Mouse (Mus musculus) adrenal gland, postnatal 14 days (tissue): ENCODE results near the gene Robo1. TPM values are rescaled to one million over a fixed set of nuclear protein-coding genes. Genes with fewer than 3 reads are reported as not detected.

ENCODE experiments used
- DNase-seq: peaks from one replicate; pipeline ENCODE4 v3.0.0; 2021; ENCODE audit warnings: mixed read lengths
- total RNA-seq: library from RNA; stranded (reverse); gene quantifications from 2 replicates; pipeline ENCODE4 v1.2.3, GENCODE M21; 2021

The Robo1 gene
- total RNA-seq, 1 experiment from 2014 or later: 101 TPM

GRCm38 (mm10) chr16:72603487-72604206 is 295.5 kb downstream of the Robo1 start:
- no peak for DNase-seq

DNA sequence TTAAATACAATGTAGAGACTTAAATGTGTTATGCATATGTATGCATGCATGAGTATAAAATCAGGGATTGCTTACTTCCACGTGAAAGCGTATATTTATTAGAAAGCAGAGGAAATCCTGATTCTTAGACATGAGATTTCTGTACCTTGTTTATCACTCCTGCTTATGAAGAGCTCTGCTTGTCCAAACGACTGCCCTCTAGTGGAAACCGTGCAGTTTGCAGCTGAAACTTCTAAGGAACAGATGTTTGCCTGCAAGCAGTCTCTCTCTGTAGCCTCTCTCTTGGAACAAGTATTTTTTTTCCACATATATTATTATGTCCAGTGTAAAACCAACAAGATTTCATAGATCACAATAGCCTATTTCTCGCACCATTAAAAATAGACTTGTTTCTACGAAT is 297.0 kb downstream of the Robo1 start:
- peak; percentile 72 for DNase-seq

DNA sequence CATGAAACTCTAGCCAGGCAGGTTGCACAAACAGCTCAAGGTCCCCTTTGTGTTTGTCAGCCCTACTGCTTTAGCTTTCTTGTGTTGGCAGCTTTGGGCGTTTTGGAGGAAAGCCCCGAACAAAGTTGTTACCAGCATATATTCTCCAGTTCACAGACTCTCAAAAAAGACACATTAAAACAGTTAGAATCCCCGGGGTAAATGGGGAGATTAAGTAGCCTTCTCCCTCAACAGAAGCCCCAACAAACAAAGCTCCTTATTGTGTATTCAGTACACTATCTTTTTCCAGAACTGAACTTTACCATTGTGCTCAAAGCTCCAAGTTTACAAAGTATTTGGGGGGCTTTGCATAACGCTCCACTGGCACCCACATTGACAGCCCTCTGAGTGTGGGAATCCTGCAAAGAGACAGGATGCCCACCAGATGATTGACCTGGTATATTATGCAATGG is 302.6 kb downstream of the Robo1 start:
- DNase-seq: peak; percentile 17

- no peak for DNase-seq
Observed at GRCm38 (mm10) chr16:72614898-72615297, 306.8 kb downstream of the Robo1 start.

- DNase-seq: no peak
Observed at GRCm38 (mm10) chr16:72615360-72615759, 307.3 kb downstream of the Robo1 start.

DNA sequence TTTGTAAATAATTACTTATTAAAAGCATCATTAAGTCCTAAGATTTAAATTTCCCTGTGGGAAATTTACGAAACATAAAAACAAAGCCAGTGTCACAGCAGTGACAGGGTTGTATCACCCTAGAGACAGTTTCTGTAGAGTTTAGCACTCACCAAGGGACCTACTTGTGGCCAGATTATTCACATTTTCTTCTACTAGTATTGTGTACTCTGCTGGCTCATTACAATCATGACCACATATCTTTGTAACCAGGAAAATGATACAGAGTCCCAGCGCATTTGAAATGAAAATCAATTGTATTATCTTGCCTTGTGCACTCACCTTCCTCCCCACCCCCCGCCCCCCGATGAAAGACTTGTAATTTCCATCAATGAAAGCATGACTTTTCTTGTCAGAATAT is 314.3 kb downstream of the Robo1 start:
- no peak for DNase-seq

DNA sequence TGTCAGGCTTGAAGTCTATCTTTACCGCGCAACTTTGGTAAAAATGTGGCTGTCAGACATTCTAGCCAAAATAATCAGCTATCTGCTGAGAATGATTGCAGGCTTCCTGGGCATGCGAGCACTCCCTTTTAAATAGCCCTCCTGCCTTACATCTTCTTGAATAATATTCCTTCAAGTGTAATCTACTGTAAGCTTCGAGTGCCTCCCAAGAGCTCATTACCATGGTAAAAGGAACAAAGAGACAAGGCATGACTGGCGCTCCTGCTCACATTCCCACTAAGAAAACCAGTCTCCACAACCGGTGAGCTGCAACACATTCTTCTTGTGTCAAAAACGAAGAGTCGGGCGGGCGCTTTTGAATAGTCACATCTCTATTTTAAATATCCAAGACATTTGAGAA is 314.8 kb downstream of the Robo1 start:
- no peak for DNase-seq

DNA sequence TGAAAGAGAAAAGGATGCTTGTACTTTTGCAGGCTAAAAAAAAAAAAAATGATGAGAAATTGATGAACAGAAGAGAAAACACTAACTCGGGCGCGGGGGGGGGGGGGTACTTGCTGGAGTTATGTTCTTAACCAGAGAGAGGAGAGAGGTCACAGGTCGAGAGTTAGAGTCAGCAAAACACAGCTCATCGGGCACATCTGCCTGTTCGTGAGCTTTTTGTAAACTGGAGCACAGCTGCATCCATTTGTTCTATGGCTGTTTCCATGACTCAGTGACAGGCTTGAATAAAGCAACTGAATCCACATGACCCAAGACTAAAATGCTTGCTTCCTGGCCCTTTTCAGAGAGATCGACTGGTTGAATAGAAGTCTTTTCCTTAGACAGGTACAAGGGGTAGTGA is 325.7 kb downstream of the Robo1 start:
- DNase-seq: no peak

GRCm38 (mm10) chr16:72639332-72639940 is 331.3 kb downstream of the Robo1 start:
- DNase-seq: no peak

DNA sequence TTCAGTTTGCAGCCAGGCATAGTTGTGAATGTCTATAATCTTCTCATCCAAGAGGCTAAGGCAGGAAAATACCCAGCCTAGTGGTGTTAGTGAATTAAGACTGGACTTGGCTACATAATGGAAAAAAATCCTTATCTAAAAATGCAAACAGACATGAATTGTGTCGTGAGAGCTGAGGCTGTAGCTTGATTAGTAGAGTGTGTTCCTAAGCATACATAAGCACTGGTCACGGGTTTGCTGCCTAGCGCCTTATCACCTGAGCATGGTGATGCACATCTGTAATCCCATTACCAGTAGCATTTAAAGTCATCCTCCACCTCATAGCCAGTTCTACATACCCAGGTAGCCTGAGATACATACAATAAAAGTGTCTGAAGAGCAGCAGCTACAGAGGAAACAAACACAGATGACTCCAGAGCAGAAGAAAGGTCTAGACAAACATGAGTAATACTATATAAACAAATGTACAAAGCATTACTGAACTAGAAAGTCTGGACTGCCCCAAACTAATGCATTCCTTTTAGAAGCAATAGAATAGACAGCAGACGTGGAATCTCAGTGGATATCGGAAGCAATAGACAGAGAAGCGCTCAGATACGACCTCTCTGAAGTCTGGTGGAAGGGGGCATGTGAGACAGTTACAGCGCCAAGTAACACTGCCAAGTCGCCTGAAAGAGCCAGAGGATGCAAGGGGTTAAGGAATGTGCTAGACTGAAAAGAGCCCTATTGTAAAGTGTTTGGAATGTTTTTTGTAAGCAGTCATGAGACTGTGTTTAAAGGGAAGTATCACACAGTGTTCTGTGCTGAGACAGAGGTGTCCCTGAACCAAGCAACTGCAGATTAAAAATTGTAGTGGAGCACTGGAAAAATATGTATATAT is 333.1 kb downstream of the Robo1 start:
- no peak for DNase-seq

DNA sequence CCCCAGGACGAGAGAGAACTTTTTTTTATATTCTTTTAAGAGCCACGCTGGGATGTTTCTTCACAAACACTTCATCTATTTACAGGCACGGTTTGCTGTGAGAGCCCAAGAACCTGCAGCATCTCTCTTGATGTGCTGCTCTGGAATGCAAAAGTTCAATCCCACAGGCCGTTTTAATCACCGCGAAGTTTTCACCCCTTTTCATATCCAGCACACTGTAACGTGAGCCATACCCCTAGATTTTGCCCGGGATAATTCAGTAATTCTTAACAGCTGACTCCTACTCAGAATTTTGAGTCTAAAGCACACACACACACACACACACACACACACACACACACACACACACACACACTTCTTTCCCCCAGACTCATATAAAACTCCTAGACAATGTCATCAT is 337.8 kb downstream of the Robo1 start:
- DNase-seq: no peak

- peak; percentile 71 for DNase-seq
Observed at GRCm38 (mm10) chr16:72649314-72649713, 341.2 kb downstream of the Robo1 start.

GRCm38 (mm10) chr16:72655411-72655810 is 347.3 kb downstream of the Robo1 start:
- DNase-seq: no peak

DNA sequence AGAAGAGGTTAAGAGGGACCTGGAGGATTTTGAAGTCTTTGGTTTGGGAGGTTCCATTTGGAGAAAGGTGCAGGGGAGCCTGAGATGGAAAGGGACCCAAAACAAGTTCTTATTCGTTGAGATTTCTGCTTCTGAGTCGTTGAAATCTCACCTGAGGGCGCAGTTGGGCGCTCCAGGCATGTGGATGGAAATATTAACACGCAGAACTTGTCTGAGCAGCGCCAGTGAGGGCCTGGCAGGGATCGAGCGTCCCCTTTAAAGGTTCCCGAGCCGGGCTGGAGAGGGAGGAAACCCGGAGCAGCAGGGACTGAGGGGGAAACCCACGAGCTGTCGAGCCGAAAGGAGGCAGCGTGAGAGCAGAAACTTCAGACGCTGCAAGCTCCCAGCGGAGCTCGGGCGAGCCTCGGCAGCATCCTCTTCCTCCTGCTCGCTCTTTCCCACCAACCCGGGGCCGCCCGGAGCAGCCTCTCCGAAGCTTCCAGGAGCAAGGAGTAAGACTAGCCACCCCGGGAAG is 354.8 kb downstream of the Robo1 start:
- DNase-seq: peak; percentile 84

DNA sequence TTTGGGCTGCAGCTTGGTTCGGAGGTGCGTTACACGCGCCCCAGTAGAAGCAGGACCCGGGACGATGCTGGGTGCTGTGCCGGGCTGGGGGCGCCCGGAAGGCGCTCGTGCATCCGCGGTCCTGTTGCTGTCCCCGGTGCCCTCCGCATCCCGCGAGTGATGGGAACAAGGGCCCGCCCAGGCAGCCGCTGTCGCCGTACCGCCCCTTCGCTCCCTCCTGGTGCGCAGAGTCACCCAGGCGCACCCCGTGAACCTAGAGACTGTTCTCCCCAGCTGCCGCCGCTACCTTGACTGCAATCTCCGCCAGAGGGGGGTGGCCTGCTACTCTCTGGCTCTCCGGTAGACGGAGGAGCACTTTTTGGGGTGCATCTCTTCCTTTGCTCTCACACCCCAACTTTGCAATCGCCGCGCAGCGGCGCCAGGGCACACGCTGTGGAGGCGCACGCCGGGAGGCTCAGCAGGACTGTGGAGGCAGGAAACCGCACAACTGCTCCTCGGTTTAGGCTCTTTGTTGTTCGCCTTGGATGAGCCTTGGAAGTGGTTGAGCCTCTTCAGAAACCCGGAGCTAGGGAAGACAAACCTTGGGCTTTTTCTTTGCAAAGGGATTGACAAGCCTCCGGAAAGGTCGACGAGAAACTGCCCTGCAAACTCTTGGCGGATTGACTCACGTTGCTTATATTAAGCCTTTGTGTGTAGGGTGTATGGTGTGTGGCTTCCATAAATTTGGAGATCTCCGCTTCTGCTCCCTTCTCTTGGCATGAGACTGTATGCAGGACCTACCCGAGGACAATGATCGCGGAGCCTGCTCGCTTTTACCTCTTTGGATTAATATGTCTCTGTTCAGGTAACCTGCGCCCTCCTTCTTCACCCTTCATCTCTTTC is 355.5 kb downstream of the Robo1 start:
- DNase-seq: peak; percentile 84

- DNase-seq: peak; percentile 68
Observed at GRCm38 (mm10) chr16:72664233-72664613, 356.1 kb downstream of the Robo1 start.

DNA sequence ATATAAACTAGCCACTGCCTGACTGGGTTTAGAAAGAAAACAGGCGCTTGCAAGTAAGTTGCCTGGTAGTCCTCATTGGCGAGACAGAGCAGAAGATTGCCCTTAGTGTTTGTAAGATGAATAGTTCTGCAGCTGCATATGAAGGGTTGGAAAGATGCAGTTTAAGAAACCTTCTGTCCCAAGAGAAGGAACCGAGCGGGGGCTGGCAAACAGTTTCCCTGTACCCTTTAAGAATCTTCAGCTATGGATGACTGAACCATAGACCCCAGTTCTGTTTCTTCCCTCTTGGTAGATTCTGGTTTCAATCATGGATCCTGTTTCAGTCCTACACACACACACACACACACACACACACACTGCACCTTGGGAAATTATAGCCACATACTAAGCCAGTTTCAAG is 356.7 kb downstream of the Robo1 start:
- no peak for DNase-seq

- no peak for DNase-seq
Observed at GRCm38 (mm10) chr16:72665454-72665853, 357.3 kb downstream of the Robo1 start.

GRCm38 (mm10) chr16:72670240-72671038 is 362.3 kb downstream of the Robo1 start:
- no peak for DNase-seq

DNA sequence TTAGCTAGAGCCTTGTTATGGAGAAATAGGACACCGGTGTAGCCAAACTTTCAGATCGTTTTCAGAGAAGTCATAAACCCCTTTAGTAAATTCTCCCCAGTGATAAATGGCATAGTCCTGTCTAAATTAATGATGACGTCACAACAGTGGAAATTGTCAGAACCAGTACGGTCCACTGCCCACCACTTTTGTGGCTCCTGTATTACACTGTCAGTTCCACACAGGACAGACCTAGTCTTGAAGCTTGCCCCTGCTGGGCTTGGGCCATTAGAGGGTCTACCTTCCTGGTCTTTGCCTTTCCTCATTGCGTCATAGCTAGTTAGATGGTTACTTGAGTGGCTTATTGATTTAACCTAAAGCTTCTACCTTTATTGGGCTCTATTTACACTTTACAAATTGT is 369.1 kb downstream of the Robo1 start:
- DNase-seq: no peak

GRCm38 (mm10) chr16:72678450-72678849 is 370.3 kb downstream of the Robo1 start:
- peak; percentile 49 for DNase-seq
